Mouse (Mus musculus): ENCODE data around the gene Nr6a1.
A peak's percentile ranks its signal among the peaks of the same experiment; 100 is the strongest.

Gene Nr6a1

GRCm38 (mm10) chr2:38781945-38782720 lies 145.4 kb downstream of the Nr6a1 start:
- no peak for DNase-seq

DNA sequence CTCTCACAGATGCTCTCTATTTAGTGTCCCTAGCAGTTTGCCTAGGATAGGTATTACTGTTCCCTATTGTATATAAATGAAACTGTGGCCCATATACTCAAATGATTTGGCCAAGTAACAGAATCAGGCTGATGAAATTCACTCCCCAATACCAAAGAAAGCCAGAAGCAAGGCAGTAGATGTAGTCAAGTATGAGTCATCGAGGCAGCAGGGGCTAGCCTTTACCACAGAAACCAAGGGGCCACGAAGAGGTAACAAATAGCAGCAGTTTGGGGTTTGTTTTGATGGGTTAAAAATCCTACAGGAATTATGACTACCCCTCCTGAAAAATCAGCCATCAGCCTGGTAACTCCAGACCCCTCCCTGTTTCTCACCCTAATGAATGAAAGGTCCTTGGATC lies 147.5 kb downstream of the Nr6a1 start:
- DNase-seq, result no peak

DNA sequence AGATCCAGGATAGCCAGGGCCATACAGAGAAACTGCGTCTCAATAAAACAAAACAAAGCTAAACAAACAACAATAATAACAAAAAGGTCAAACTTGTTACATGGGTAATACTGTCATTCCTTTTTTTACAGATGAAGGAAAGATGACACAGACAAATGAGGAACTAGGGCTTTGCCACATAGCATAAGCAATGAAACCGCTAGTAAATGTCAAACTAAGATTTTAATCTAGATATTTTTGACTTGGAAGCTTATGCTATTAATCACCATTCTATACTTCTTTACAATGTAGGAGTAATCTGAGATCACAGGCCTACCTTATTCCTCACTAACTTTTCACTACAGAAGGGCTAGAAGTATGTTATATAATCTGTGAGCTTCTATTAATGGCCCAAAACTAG lies 150.2 kb downstream of the Nr6a1 start:
- no peak for DNase-seq

GRCm38 (mm10) chr2:38774936-38775335 lies 152.6 kb downstream of the Nr6a1 start:
- no peak for DNase-seq

DNA sequence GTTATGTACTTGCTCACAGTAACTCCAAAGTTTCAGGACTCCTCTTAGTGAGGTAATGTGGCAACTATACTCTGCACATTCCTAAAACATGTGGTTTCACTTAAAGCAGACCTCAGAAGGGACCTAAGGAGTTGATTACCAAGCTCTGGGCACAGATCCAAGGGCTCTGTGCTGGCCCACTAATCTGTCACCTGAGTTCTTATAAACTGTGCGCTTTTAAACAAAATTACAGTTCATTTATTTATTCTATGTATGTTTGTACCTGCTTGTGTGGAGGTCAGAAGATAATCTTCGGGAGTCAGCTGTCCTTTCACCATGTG lies 156.1 kb downstream of the Nr6a1 start:
- DNase-seq, result peak in 1 of 2 experiments; percentile 6

GRCm38 (mm10) chr2:38770772-38771477 lies 156.6 kb downstream of the Nr6a1 start:
- no peak for DNase-seq

- DNase-seq, result no peak
Observed at GRCm38 (mm10) chr2:38767177-38767931, 160.1 kb downstream of the Nr6a1 start.

DNA sequence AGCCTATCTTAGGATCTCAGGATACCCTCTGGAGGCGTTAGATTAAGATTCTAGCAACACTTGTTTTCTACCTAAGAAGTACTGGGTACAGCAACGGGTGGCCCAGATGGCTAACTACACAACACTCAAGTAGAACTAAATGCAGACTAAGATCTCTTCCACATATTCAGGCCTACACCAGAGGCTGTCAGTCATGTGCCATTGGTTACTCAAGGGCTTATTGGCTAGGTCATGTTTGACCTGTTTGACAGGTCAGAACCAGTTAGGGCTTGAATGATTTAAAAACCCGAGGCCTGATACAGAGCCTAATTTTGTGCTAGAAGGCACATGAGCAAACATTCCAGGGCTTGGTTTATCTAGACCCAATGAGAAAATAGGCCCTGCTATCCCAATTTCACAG lies 187.6 kb downstream of the Nr6a1 start:
- DNase-seq, result no peak

- DNase-seq, result peak; percentile 32 to 74
Observed at GRCm38 (mm10) chr2:38739410-38739809, 188.1 kb downstream of the Nr6a1 start.

GRCm38 (mm10) chr2:38738601-38739301 lies 188.7 kb downstream of the Nr6a1 start:
- DNase-seq, result no peak

DNA sequence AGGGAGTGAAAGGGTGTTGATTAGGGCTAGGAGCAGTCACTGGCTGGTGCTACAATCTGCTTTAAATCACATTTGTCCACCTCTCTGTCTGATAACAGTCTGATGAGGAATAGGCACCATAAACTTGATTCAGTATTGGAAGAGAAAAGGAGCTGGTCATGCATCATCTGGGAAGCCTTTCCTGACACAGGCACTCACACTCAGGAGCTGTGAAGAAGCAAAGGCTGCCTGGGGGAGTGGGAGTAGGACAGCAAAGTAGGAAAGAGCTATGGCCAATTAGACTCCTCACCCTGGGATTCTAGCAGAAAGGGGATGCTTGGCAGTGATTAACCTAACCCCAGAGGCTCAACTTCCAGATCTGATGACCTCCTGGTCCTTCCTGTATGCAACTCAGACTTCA lies 191.7 kb downstream of the Nr6a1 start:
- DNase-seq, result no peak

DNA sequence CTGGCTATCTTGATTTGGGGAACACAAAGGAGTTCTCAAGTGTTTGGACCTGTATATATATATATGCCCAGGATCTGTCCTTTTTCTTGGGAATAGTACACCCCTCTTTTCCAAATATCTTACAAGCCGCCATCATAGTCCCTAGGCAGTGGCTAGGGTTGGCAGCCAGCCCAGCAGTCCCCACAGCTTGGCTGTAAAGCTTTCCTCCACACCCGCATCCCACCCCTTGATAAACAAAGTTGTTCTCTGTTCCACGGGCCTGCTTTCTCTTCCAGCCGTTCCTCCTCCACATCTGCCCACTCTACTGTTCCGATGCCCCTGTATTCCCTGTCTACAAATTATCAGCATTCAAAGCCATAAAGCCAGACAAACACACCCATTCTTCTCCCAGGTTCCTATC lies 192.8 kb downstream of the Nr6a1 start:
- no peak for DNase-seq

- DNase-seq, result no peak
Observed at GRCm38 (mm10) chr2:38730331-38730827, 197.1 kb downstream of the Nr6a1 start.

DNA sequence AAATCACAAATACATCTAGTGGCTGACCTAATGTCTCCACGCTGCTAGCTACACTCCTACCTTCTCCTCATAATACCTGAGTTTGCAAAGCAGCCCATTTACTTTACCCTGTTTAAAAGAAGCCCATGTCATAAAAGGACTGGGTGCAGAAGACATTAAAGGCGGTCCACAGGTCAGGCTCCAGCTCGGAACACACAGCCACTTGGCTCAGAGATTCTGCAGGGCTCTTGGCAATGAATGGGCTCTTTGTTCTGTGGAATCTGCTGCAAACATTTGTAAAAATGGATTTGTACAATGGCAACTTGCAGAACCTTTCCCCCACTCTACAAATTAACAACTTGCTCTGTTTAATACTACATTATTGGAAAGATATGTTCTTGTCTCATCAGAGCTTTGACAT lies 202.1 kb downstream of the Nr6a1 start:
- DNase-seq, result no peak

GRCm38 (mm10) chr2:38723378-38723777 lies 204.1 kb downstream of the Nr6a1 start:
- DNase-seq, result no peak

- no peak for DNase-seq
Observed at GRCm38 (mm10) chr2:38722076-38722475, 205.4 kb downstream of the Nr6a1 start.

DNA sequence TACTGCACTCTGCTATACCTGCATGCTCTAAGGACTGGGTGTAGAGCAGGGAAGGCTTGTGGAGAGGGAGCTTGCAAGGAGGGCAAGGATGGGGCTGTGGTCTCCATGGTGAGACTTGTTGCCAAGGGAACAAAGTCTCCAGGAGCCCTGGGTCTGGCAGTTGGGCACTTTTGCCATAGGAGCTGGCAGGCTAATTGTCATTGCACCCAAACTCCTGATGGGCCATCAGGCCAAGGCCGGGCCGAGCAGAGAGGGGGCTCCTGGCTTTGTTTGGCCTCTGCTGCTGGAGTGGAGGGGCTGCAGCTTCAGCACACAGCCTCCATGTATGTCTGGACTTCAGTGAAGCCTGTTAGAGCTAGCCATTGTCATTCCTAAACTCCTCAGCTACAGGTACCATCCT lies 206.8 kb downstream of the Nr6a1 start:
- DNase-seq, result no peak

DNA sequence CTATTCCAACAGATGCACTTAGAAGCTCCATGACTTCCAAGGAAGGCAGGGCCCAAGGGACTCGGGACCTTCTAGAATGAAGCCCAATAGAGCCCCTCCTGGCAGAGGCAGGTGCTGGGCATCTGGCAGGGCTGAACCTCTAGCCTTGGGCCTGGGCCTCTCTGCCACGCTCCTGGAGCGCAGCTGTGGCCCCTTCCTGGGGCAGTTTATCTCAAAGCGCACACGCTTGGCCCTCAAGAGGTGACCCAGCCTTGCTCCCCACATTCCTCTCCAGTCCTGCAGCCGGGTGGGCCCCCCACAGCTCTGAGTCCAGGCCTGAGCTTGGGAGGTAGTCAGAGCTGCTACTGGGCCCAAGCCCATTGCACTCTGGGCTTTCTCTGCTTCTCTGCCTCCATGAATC lies 208.1 kb downstream of the Nr6a1 start:
- DNase-seq, result no peak

- DNase-seq, result no peak
Observed at GRCm38 (mm10) chr2:38718676-38719075, 208.8 kb downstream of the Nr6a1 start.

- DNase-seq, result no peak
Observed at GRCm38 (mm10) chr2:38717436-38717835, 210.1 kb downstream of the Nr6a1 start.

GRCm38 (mm10) chr2:38714324-38714723 lies 213.2 kb downstream of the Nr6a1 start, which contains the start of gene Nr5a1:
Gene Nr5a1, minus strand, starts transcription at chr2:38714542.
- no peak for DNase-seq

DNA sequence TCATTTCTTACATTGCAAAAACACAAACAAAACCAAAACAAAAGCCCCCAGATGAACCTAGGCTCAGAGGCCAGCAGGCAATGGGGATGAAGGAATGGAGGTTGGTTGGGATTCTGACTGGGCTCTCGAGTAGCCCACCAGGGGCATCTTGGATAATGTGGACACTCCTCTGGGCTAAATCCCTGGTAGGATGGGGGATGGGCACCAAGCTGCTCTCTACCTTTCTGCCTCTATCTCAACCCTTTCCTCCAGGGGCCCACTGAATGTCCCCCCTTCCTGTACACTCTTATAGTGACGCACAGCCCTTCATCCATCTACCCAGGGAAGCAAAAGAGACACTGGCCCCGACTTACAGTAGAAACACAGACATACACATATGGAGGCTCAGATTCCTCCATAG lies 213.9 kb downstream of the Nr6a1 start:
- DNase-seq, result peak in 1 of 2 experiments; percentile 9

GRCm38 (mm10) chr2:38712769-38713125 lies 214.7 kb downstream of the Nr6a1 start:
- peak in 1 of 2 experiments; percentile 21 for DNase-seq

Measured in lung, postnatal 4 days (tissue).